In the genomic region with DNA sequence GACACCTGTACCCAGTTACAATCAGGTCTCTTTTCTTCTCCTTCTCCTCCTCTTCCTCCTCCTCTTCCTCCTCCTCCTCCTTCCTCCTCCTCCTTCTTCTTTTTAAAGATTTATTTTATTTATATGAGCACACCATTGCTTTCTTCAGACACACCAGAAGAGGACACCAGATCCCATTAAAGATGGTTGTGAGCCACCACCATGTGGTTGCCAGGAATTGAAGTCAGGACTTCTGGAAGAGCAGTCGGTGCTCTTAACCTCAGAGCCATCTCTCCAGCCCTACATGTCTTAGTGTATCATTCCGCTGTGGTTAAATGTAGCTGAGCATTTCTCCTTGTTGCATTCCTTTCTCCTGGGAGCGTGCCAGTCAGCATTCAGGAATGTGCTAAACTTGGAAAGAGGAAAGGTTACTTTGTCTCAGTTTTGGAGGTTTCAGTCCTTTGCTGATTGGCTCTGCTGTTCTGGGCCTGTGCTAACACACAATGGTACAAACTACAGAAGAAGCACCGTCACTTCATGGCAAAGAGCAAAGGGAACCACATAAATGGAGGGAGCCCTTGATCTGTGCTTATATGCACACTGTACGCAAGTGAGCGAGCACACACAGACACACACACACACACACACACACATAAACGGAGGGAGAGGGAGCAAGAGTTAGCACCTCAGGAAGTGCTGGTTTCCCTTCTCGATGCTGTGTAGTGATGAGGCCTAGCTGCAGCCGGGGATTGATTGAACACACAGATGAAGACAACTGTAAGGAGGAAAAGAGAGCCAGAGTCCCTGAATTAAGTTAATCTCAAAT, we compare ENCODE assay signal across 11 mouse cellular contexts. TPM values are rescaled to one million over a fixed set of nuclear protein-coding genes. Genes with fewer than 3 reads are reported as not detected.
DNase-seq lines count a peak whose midpoint lies in the region; ATAC-seq and TF ChIP-seq lines count a peak whose summit lies in the region.
"Had no signal": no experiment of that assay in that cellular context is flagged by ENCODE, and none has a peak within 500 bp of the region (broad histone marks: within the 10 kb centered on the region; RNA-seq: fewer than 3 reads in every experiment).

No protein-coding gene starts in this region.

- 25% methylated on average over 9 of the region's 9 CpGs for WGBS in heart, postnatal 0 days
- WGBS in forebrain, embryonic 11.5 days, result 89% methylated on average over 9 of the region's 9 CpGs
- WGBS in midbrain, postnatal 0 days, result 79% methylated on average over 9 of the region's 9 CpGs

- H3K4me2 ChIP-seq in heart, postnatal 0 days (ENCODE audit: low read depth, low read length), result no peak overlapping the region; the same call in 1 of the 2 replicates
- no peak overlapping the region for H3K4me2 ChIP-seq in forebrain, embryonic 11.5 days (ENCODE audit: low read depth, low read length, severe bottlenecking)
- no peak overlapping the region for H3K4me2 ChIP-seq in midbrain, postnatal 0 days (ENCODE audit: low read depth, low read length, poor library complexity, severe bottlenecking)

- peaks cover 19% of the 10 kb centered on the region; the same call in 1 of the 2 replicates for H3K4me1 ChIP-seq in heart, postnatal 0 days (ENCODE audit: control insufficient read depth, insufficient read depth)
- H3K4me1 ChIP-seq in forebrain, embryonic 11.5 days (replicated peaks; ENCODE audit: control insufficient read depth, insufficient read depth, low read length), result no peaks in the 10 kb centered on the region
- no peaks in the 10 kb centered on the region for H3K4me1 ChIP-seq in midbrain, postnatal 0 days (ENCODE audit: insufficient read depth, low read length)

- no peak for TF ChIP-seq CTCF in heart, postnatal 0 days (IDR thresholded peaks at IDR 0.05; ENCODE audit: low read depth)
- no peak for TF ChIP-seq CTCF in midbrain, postnatal 0 days (IDR thresholded peaks at IDR 0.05)

- H3K27me3 ChIP-seq in heart, postnatal 0 days (ENCODE audit: control insufficient read depth, insufficient read depth, low read length), result no peaks in the 10 kb centered on the region
- no peaks in the 10 kb centered on the region for H3K27me3 ChIP-seq in forebrain, embryonic 11.5 days (ENCODE audit: control insufficient read depth, insufficient read depth, low read length)
- no peaks in the 10 kb centered on the region for H3K27me3 ChIP-seq in midbrain, postnatal 0 days (ENCODE audit: insufficient read depth, low read length)

- no peak overlapping the region for H3K4me3 ChIP-seq in heart, postnatal 0 days (ENCODE audit: low read depth, low read length)
- no peak overlapping the region for H3K4me3 ChIP-seq in forebrain, embryonic 11.5 days (ENCODE audit: low read depth, low read length)
- H3K4me3 ChIP-seq in midbrain, postnatal 0 days (ENCODE audit: low read depth, low read length), result no peak overlapping the region

- TF ChIP-seq EP300 in heart, postnatal 0 days (IDR thresholded peaks at IDR 0.05; ENCODE audit: low read depth), result no peak

- H3K36me3 ChIP-seq in heart, postnatal 0 days (replicated peaks; ENCODE audit: control insufficient read depth, insufficient read depth, low read length), result no peaks in the 10 kb centered on the region
- no peaks in the 10 kb centered on the region for H3K36me3 ChIP-seq in forebrain, embryonic 11.5 days (ENCODE audit: control insufficient read depth, insufficient read depth, low read length)
- no peaks in the 10 kb centered on the region for H3K36me3 ChIP-seq in midbrain, postnatal 0 days (ENCODE audit: insufficient read depth, low read length)

- H3K9ac ChIP-seq in heart, postnatal 0 days (replicated peaks; ENCODE audit: low read depth, low read length), result no peak overlapping the region
- H3K9ac ChIP-seq in forebrain, embryonic 11.5 days (ENCODE audit: low read length), result no peak overlapping the region
- no peak overlapping the region for H3K9ac ChIP-seq in midbrain, postnatal 0 days (replicated peaks; ENCODE audit: low read length, poor library complexity, severe bottlenecking)
- H3K9ac ChIP-seq: liver, postnatal 0 days had no signal

- peak overlapping the region; percentile 71 for H3K27ac ChIP-seq in heart, postnatal 0 days (ENCODE audit: low read depth)
- no peak overlapping the region for H3K27ac ChIP-seq in forebrain, embryonic 11.5 days (ENCODE audit: low read depth, low read length)
- no peak overlapping the region for H3K27ac ChIP-seq in midbrain, postnatal 0 days (ENCODE audit: low read depth, low read length)

- DNase-seq in 3T3-L1 (ENCODE audit: low read depth, low spot score), result peak; percentile 99
- peak; percentile 96 for DNase-seq in Muller cell, postnatal 12 days (ENCODE audit: inconsistent ontology term)
- peak; percentile 80 for DNase-seq in heart, postnatal 0 days (ENCODE audit: low spot score)
- peak; percentile 49 for DNase-seq in lung, postnatal 14 days
- DNase-seq in retina, postnatal 1 day, result no peak
- no peak for DNase-seq in forebrain, embryonic 11.5 days (ENCODE audit: low spot score)
- no peak for DNase-seq in liver
- DNase-seq in midbrain, postnatal 0 days (ENCODE audit: low spot score), result no peak
- DNase-seq: liver, postnatal 0 days had no signal

- no peaks in the 10 kb centered on the region for H3K9me3 ChIP-seq in heart, postnatal 0 days (replicated peaks; ENCODE audit: control insufficient read depth, low read length)
- no peaks in the 10 kb centered on the region for H3K9me3 ChIP-seq in forebrain, embryonic 11.5 days (ENCODE audit: control insufficient read depth, low read length)
- no peaks in the 10 kb centered on the region for H3K9me3 ChIP-seq in midbrain, postnatal 0 days (ENCODE audit: low read length)

- peak; percentile 85 for ATAC-seq in heart, postnatal 0 days (ENCODE audit: insufficient read depth, low read depth)
- ATAC-seq in forebrain, embryonic 11.5 days (replicated peaks; ENCODE audit: low FRiP score), result no peak
- ATAC-seq in midbrain, postnatal 0 days (ENCODE audit: low FRiP score), result no peak
- ATAC-seq: liver, postnatal 0 days had no signal

RNA-seq across cellular contexts. Expression of gene Itsn2, which starts 33.8 kb away (rescaled TPM):
- 39.7 and 44.3 TPM in 2 replicates for total RNA-seq in heart, postnatal 0 days (2014; rRNA removed; ENCODE audit: low replicate concordance)
- 19.6 and 22.7 TPM in 2 replicates for polyA plus RNA-seq in heart, postnatal 0 days (2015; fragmentation: Nextera tagmentation; extraction: Ambion mirVana)
- 18.5 and 19.3 TPM in 2 replicates for polyA plus RNA-seq in forebrain, embryonic 11.5 days (2014; fragmentation: Nextera tagmentation; extraction: Ambion mirVana)
- 23.4 and 27.1 TPM in 2 replicates for total RNA-seq in midbrain, postnatal 0 days (2014; rRNA removed)
- polyA plus RNA-seq in midbrain, postnatal 0 days (2015; fragmentation: Nextera tagmentation; extraction: Ambion mirVana), result 19.7 and 20.6 TPM in 2 replicates

RNA-seq across cellular contexts. Expression of gene Gm3625, which starts 34.0 kb away (rescaled TPM):
- not detected in 2 replicates for total RNA-seq in heart, postnatal 0 days (2014; rRNA removed; ENCODE audit: low replicate concordance)
- not detected in 2 replicates for polyA plus RNA-seq in heart, postnatal 0 days (2015; fragmentation: Nextera tagmentation; extraction: Ambion mirVana)
- not detected in 2 replicates for polyA plus RNA-seq in forebrain, embryonic 11.5 days (2014; fragmentation: Nextera tagmentation; extraction: Ambion mirVana)
- total RNA-seq in midbrain, postnatal 0 days (2014; rRNA removed), result not detected in 2 replicates
- polyA plus RNA-seq in midbrain, postnatal 0 days (2015; fragmentation: Nextera tagmentation; extraction: Ambion mirVana), result not detected in 2 replicates
- polyA plus RNA-seq: gonadal fat pad, adult 2 months; liver, postnatal 0 days; spleen, adult 2 months had no signal

Comparison
In these comparisons a context has a peak if more than half of its experiments do, and no peak if none do; other contexts are left out.
1. DNase-seq: peak in 3T3-L1 (single experiment), Muller cell, postnatal 12 days (single experiment), heart, postnatal 0 days (single experiment) and lung, postnatal 14 days (single experiment); none in retina, postnatal 1 day (single experiment), forebrain, embryonic 11.5 days (single experiment), liver (single experiment) and midbrain, postnatal 0 days (single experiment).